Mouse (Mus musculus) MEL (cell line): ENCODE results near the gene Rfx7. TPM values are rescaled to one million over a fixed set of nuclear protein-coding genes. Genes with fewer than 3 reads are reported as not detected.
A peak's percentile ranks its signal among the peaks of the same experiment; 100 is the strongest.

ENCODE experiments used
- DNase-seq: peaks from one replicate; pipeline ENCODE4 v3.0.0; 2011; ENCODE audit warnings: low read depth, low spot score
- H3K27ac ChIP-seq: 2 replicates; pipeline ENCODE4 v1.5.1; 2012; ENCODE audit warnings: low read depth, mild to moderate bottlenecking, control low read depth, low read length, moderate library complexity; ENCODE audit not compliant: control insufficient read depth
- H3K27me3 ChIP-seq, 2 experiments: fragments of 150-350 bp in 1 of 2; sonication (generic) in 1 of 2; 2 replicates each; pipeline ENCODE4 v1.6.1; 2012; ENCODE audit warnings: low read length in 2 of 2, mild to moderate bottlenecking in 2 of 2, improper control_type of control experiment in 1 of 2, moderate library complexity in 1 of 2; ENCODE audit not compliant: insufficient read depth in 2 of 2, control insufficient read depth in 1 of 2
- H3K36me3 ChIP-seq, 2 experiments: 2 replicates each; pipeline ENCODE4 v1.6.1; 2012 to 2014; ENCODE audit warnings: low read length in 2 of 2, improper control_type of control experiment in 1 of 2, inconsistent platforms in 1 of 2, mild to moderate bottlenecking in 1 of 2; ENCODE audit not compliant: insufficient read depth in 2 of 2, control insufficient read depth in 1 of 2
- H3K4me1 ChIP-seq, 2 experiments: fragments of 150-350 bp in 1 of 2; sonication (generic) in 1 of 2; 2 replicates each; pipeline ENCODE4 v1.6.1; 2012; ENCODE audit warnings: low read length in 2 of 2, improper control_type of control experiment in 1 of 2, mild to moderate bottlenecking in 1 of 2; ENCODE audit not compliant: insufficient read depth in 2 of 2, control insufficient read depth in 1 of 2
- H3K4me3 ChIP-seq, 2 experiments: fragments of 150-350 bp in 1 of 2; sonication (generic) in 1 of 2; 2 replicates each; pipeline ENCODE4 v1.5.1; 2012; ENCODE audit warnings: low read depth in 2 of 2, low read length in 2 of 2, mild to moderate bottlenecking in 2 of 2, moderate library complexity in 2 of 2, control low read depth in 1 of 2, improper control_type of control experiment in 1 of 2; ENCODE audit not compliant: control insufficient read depth in 1 of 2, insufficient read depth in 1 of 2
- H3K79me2 ChIP-seq: 2 replicates; pipeline ENCODE4 v1.6.1; 2012; ENCODE audit warnings: mild to moderate bottlenecking, low read length, moderate library complexity; ENCODE audit not compliant: control insufficient read depth, poor library complexity, insufficient read depth
- H3K9ac ChIP-seq: 2 replicates; pipeline ENCODE4 v1.6.1; 2012; ENCODE audit warnings: low read depth, mild to moderate bottlenecking, control low read depth, low read length, moderate library complexity; ENCODE audit not compliant: control insufficient read depth, poor library complexity, severe bottlenecking
- H3K9me3 ChIP-seq: fragments of 150-350 bp; sonication (generic); replicated peaks from 2 replicates; pipeline ENCODE4 v1.6.1; 2012; ENCODE audit warnings: mild to moderate bottlenecking, low read length, improper control_type of control experiment, moderate library complexity; ENCODE audit not compliant: insufficient read depth
- CHD1 ChIP-seq: IDR thresholded peaks from 2 replicates; pipeline ENCODE4 v1.6.1; 2012; ENCODE audit warnings: low read depth, mild to moderate bottlenecking, inconsistent platforms, low read length, improper control_type of control experiment
- CTCF ChIP-seq, 3 experiments: IDR thresholded peaks in 2 of 3; conservative IDR thresholded peaks in 1 of 3; 2 replicates each; pipeline ENCODE4 v1.5.1; 2011 to 2012; ENCODE audit warnings: low read length in 3 of 3, low read depth in 2 of 3, mild to moderate bottlenecking in 2 of 3, improper control_type of control experiment in 1 of 3, inconsistent platforms in 1 of 3, mixed read lengths in 1 of 3, moderate library complexity in 1 of 3; ENCODE audit not compliant: control insufficient read depth in 1 of 3, insufficient read depth in 1 of 3, poor library complexity in 1 of 3, severe bottlenecking in 1 of 3
- E2F4 ChIP-seq: IDR thresholded peaks from 2 replicates; pipeline ENCODE4 v1.6.1; 2011; ENCODE audit warnings: low read depth, low read length, improper control_type of control experiment, borderline replicate concordance
- EP300 ChIP-seq, 2 experiments: IDR thresholded peaks; 2 replicates each; pipeline ENCODE4 v1.6.1; 2011; ENCODE audit warnings: improper control_type of control experiment in 2 of 2, low read length in 2 of 2, low read depth in 1 of 2, mild to moderate bottlenecking in 1 of 2
- ETS1 ChIP-seq: IDR thresholded peaks from 2 replicates; pipeline ENCODE4 v1.6.1; 2012; ENCODE audit warnings: low read depth, mild to moderate bottlenecking, inconsistent platforms, low read length, improper control_type of control experiment, moderate library complexity
- HCFC1 ChIP-seq: IDR thresholded peaks from 2 replicates; pipeline ENCODE4 v1.6.1; 2012; ENCODE audit warnings: low read depth, mild to moderate bottlenecking, inconsistent platforms, low read length, improper control_type of control experiment, moderate library complexity
- KAT2A ChIP-seq: conservative IDR thresholded peaks from 2 replicates; pipeline ENCODE4 v1.6.1; 2012; ENCODE audit warnings: low read depth, low read length, improper control_type of control experiment, inconsistent platforms
- MXI1 ChIP-seq: IDR thresholded peaks from 2 replicates; pipeline ENCODE4 v1.6.1; 2011; ENCODE audit warnings: mild to moderate bottlenecking, low read depth, low read length, improper control_type of control experiment
- MYB ChIP-seq: IDR thresholded peaks from 2 replicates; pipeline ENCODE4 v1.6.1; 2011; ENCODE audit warnings: mild to moderate bottlenecking, low read depth, low read length, improper control_type of control experiment
- NRF1 ChIP-seq: IDR thresholded peaks from 2 replicates; pipeline ENCODE4 v1.6.1; 2014; ENCODE audit warnings: low read depth, mild to moderate bottlenecking, inconsistent platforms, low read length, improper control_type of control experiment, moderate library complexity; ENCODE audit not compliant: poor library complexity, insufficient read depth, severe bottlenecking
- POLR2AphosphoS5 ChIP-seq: IDR thresholded peaks from 2 replicates; pipeline ENCODE4 v1.6.1; 2012; ENCODE audit warnings: low read depth, borderline replicate concordance, mild to moderate bottlenecking, inconsistent platforms, low read length, moderate library complexity, mixed read lengths
- RAD21 ChIP-seq: IDR thresholded peaks from 2 replicates; pipeline ENCODE4 v1.6.1; 2011; ENCODE audit warnings: mild to moderate bottlenecking, low read depth, low read length, improper control_type of control experiment
- SMC3 ChIP-seq: IDR thresholded peaks from 2 replicates; pipeline ENCODE4 v1.6.1; 2011; ENCODE audit warnings: low read depth, low read length, improper control_type of control experiment
- TBP ChIP-seq: IDR thresholded peaks from 2 replicates; pipeline ENCODE4 v1.8.0; 2011; ENCODE audit warnings: low read depth, low read length, improper control_type of control experiment
- TCF12 ChIP-seq: IDR thresholded peaks from 2 replicates; pipeline ENCODE4 v1.6.1; 2014; ENCODE audit warnings: low read depth, mild to moderate bottlenecking, inconsistent platforms, low read length, improper control_type of control experiment, moderate library complexity
- UBTF ChIP-seq: IDR thresholded peaks from 2 replicates; pipeline ENCODE4 v1.6.1; 2012; ENCODE audit warnings: low read depth, mild to moderate bottlenecking, inconsistent platforms, low read length, improper control_type of control experiment, moderate library complexity, borderline replicate concordance; ENCODE audit not compliant: insufficient read depth
- ZC3H11A ChIP-seq: IDR thresholded peaks from 2 replicates; pipeline ENCODE4 v1.6.1; 2012; ENCODE audit warnings: low read depth, mild to moderate bottlenecking, inconsistent platforms, low read length, improper control_type of control experiment
- polyA plus RNA-seq, 2 experiments: library from polyadenylated mRNA; stranded (reverse) in 1 of 2; unstranded in 1 of 2; fragments of >175 nt in 1 of 2; fragments of >200 nt in 1 of 2; gene quantifications; 2 replicates each; pipeline versions ENCODE4 v1.2.1 to v1.2.4; 2012; ENCODE audit warnings: low replicate concordance in 2 of 2, low read depth in 1 of 2; ENCODE audit not compliant: insufficient read length in 2 of 2, insufficient read depth in 1 of 2, missing spikeins in 1 of 2
- total RNA-seq: library from RNA; depleted of rRNA; stranded (reverse); fragments of 300-350 nt; gene quantifications from 2 replicates; pipeline ENCODE4 v1.2.3, GENCODE M21; 2012

Rfx7 gene
- total and polyA plus RNA-seq, 3 experiments, result 6.2 to 30.5 (median 19.9) TPM

DNA sequence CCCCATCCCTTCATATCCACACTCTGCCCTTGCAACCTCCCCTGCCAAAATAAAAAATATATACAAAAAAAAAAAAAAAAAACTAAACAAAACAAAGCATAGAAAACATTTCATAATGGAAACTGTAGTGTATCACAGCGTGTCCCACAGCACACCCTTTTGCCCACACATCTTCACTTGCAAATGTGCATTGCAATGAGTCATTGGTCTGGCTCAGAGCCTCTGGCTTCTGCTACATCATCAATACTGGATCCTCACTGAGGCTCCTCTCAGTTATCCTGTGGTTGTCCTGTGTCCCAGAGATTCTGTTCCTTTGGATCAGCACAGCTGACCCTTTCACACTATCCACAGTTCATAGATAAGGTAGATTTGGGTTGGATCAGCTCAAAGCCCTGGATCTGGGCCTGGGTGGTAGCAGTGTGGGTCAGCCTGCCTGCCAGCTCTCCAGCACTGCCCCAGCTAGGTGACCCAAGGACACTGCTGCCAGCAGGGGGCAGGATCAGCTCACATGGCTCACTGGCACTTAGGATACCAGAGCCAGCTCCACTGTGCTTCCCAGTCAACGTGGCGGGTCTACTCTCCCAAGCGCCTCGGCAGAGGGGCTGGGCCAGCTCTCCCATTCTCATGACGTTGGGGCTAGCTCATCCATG is 122.7 kb downstream of the Rfx7 start:
- Histone ChIP-seq H3K4me1 (peaks cover 5 to 28% of the 10 kb centered on the region in 2 experiments), H3K9ac (no peak overlapping the region), H3K4me3 (no peak overlapping the region), H3K9me3 (no peaks in the 10 kb centered on the region), H3K27me3 (no peaks in the 10 kb centered on the region), H3K36me3 (peaks cover 0 to 22% of the 10 kb centered on the region in 2 experiments; a peak in 2 of 4 replicates), H3K79me2 (no peaks in the 10 kb centered on the region), H3K27ac (no peak overlapping the region)
- DNase-seq, result peak; percentile 44
- no peak for TF ChIP-seq TBP
- TF ChIP-seq E2F4, result no peak
- TF ChIP-seq KAT2A, result no peak
- TF ChIP-seq CTCF (IDR thresholded peaks at IDR 0.05 in 2 of 3, conservative IDR thresholded peaks at IDR 0.05 in 1 of 3; ENCODE audit: control insufficient read depth in 1 of 3, insufficient read depth in 1 of 3, low read depth in 2 of 3, low read length in 3 of 3, poor library complexity in 1 of 3, severe bottlenecking in 1 of 3), result peak; percentile 49 to 77 (median 58); a peak in 5 of 6 replicates
- peak; percentile 55 for TF ChIP-seq SMC3
- no peak for TF ChIP-seq NRF1
- peak; percentile 50 for TF ChIP-seq RAD21
- no peak for TF ChIP-seq MYB
- TF ChIP-seq ZC3H11A, result peak; percentile 47
- no peak for TF ChIP-seq ETS1

GRCm38 (mm10) chr9:72655602-72656001 is 123.6 kb downstream of the Rfx7 start:
- Histone ChIP-seq H3K4me3 (no peak overlapping the region), H3K79me2 (no peaks in the 10 kb centered on the region), H3K9me3 (no peaks in the 10 kb centered on the region), H3K27me3 (no peaks in the 10 kb centered on the region)
- no peak for TF ChIP-seq POLR2AphosphoS5
- TF ChIP-seq, all 39 proteins: peak for 0
- Histone ChIP-seq H3K27ac (no peak overlapping the region), H3K36me3 (peaks cover 0 to 25% of the 10 kb centered on the region in 2 experiments; a peak in 2 of 4 replicates), H3K4me1 (peaks cover 10 to 28% of the 10 kb centered on the region in 2 experiments), H3K9ac (no peak overlapping the region)
- no peak for DNase-seq

DNA sequence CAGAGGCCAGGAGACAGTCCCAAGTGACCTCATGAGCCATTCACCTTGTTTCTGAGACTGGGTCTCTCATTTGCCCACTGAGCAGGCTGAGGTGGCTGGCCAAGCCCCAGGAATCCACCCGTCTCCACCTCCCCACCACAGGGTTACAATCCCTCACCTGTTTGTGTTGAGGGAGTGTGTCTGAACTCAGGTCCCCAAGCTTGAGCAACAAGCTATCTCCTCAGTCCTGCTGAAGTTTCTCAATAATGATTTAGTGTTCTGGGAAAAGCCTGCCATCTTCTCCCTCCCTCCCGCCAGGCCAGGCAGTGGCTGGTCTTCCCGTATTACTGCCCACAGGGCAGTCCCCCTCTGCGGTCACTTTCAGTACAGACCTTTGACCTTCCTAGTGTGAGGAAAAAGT is 124.5 kb downstream of the Rfx7 start:
- TF ChIP-seq CHD1 (no peak), UBTF (no peak), TCF12 (no peak), HCFC1 (no peak), E2F4 (no peak), KAT2A (no peak), MYB (no peak), MXI1 (no peak), EP300 (IDR thresholded peaks at IDR 0.05; ENCODE audit: low read depth in 1 of 2, low read length in 2 of 2) (no peak)
- Histone ChIP-seq H3K4me1 (peaks cover 17 to 30% of the 10 kb centered on the region in 2 experiments), H3K36me3 (peaks cover 0 to 32% of the 10 kb centered on the region in 2 experiments; a peak in 2 of 4 replicates), H3K9me3 (no peaks in the 10 kb centered on the region), H3K9ac (peak overlapping the region; percentile 30), H3K79me2 (peaks cover under 1% of the 10 kb centered on the region; the same call in 1 of the 2 replicates), H3K4me3 (no peak overlapping the region), H3K27me3 (no peaks in the 10 kb centered on the region), H3K27ac (peak overlapping the region; percentile 62)
- no peak for DNase-seq
